Mouse (Mus musculus) right cerebral cortex, postnatal 25 days (tissue): ENCODE results near the gene BC028528.
"Not testable (repeated sequence)": the region's sequence is repeated elsewhere in the genome, so short reads cannot be mapped to it uniquely, and the experiment has no call there.

Experiments used
- DNase-seq: peaks from one replicate; pipeline ENCODE4 v3.0.0; 2022

Gene BC028528

GRCm38 (mm10) chr3:95871392-95871867 lies 20.4 kb downstream of the BC028528 start, which contains the start of gene Mrps21:
Gene Mrps21 (minus strand): TSS chr3:95871519.
- DNase-seq, result peak; percentile 89

GRCm38 (mm10) chr3:95870976-95871375 lies 20.8 kb downstream of the BC028528 start:
- no peak for DNase-seq

DNA sequence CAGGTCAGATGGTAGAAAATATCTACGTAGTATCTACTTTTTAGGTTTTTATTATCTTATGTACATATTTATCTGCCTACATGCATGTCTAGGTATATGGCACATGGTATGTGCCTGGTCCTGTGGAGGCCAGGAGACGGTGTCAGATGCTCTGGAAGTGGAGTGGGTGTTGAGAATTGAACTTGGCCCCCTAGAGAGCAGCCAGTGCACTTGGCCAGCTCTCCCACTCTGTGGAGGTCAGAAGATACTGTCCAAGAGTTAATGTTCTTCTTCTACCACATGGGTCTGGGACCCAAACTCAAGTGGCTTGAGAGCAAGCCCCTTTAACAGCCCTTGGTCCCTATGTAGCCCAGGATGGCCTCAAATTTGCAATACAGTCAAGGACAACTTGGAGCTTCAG lies 24.4 kb downstream of the BC028528 start:
- no peak for DNase-seq

GRCm38 (mm10) chr3:95866071-95866470 lies 25.7 kb downstream of the BC028528 start:
- no peak for DNase-seq

- no peak for DNase-seq
These were observed 26.2 kb downstream of the BC028528 start for GRCm38 (mm10) chr3:95865571-95865970.

DNA sequence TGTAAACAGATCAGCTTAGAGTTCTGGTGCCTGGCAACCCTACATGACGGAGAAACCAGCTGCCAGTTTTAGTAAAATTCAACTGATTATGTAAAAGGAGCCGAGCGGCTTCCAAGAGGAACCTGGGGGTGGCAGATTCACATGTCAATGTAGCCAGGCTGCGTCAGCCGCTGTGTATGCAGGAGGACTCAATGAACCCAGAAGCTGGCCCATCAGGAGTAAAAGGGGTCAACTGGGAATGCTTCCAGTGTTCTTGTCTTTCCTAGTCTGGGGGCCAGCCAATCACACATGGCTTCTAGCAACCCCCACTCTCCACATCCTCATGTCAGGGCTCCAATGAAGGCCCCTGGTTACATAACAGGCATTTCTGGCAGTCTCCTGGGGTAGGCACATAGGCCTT lies 26.8 kb downstream of the BC028528 start:
- DNase-seq, result peak; percentile 74

- no peak for DNase-seq
These were observed 28.2 kb downstream of the BC028528 start for GRCm38 (mm10) chr3:95863578-95863977.

- DNase-seq, result no peak
These were observed 30.0 kb downstream of the BC028528 start for GRCm38 (mm10) chr3:95861796-95862195.

DNA sequence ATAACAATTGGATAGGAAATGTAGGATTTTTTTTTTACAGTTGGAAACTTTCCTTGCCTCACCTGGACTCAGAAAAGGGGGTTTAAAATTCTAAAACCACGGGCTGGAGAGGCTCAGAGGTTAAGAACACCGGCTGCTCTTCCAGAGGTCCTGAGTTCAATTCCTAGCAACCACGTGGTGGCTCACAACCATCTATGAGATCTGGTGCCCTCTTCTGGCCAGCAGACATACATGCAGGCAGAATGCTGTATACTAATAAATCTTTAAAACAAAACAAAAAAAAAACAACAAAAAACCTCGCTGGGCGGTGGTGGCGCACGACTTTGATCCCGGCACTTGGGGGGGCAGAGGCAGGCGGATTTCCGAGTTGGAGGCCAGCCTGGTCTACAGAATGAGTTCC lies 30.6 kb downstream of the BC028528 start:
- no peak for DNase-seq

GRCm38 (mm10) chr3:95860323-95860722 lies 31.5 kb downstream of the BC028528 start:
- DNase-seq, result no peak

DNA sequence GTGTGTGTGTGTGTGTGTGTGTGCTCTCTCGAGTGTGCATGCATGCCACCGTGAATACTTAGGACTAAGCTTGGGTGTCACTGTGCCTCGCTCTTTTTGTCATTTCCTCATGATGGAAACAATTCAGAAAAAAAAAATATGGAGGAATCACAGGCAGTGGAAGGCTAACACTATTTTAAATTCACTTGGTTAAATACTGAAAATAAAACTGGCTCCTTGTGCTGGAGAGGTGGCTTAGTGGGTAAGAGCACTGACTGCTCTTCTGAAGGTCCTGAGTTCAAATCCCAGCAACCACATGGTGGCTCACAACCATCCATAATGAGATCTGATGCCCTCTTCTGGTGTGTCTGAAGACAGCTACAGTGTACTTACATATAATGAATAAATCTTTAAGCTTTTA lies 33.5 kb downstream of the BC028528 start:
- not testable (repeated sequence) for DNase-seq

DNA sequence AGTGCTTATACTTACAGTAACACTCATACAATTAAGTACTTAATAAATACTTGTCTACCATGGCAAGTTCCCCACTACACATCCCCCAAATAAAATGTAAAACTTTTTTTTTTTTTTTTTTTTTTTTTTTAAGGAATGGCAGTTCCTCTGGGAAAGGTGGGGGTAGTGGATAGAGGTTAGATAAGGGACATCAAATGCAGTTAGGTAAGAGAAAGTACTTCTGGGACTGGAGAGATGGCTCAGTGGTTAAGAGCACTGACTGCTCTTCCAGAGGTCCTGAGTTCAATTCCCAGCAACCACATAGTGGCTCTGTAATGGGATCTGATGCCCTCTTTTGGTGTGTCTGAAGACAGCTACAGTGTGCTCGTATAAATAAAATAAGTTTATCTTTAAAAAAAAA lies 34.8 kb downstream of the BC028528 start:
- DNase-seq, result not testable (repeated sequence)

GRCm38 (mm10) chr3:95856115-95856514 lies 35.7 kb downstream of the BC028528 start:
- DNase-seq, result no peak

GRCm38 (mm10) chr3:95855502-95856089 lies 36.2 kb downstream of the BC028528 start, which contains the start of gene Prpf3:
Gene Prpf3 (minus strand): TSS chr3:95855885.
- peak; percentile 95 for DNase-seq

- DNase-seq, result no peak
These were observed 40.5 kb downstream of the BC028528 start for GRCm38 (mm10) chr3:95851317-95851716.

GRCm38 (mm10) chr3:95850611-95851010 lies 41.2 kb downstream of the BC028528 start:
- DNase-seq, result no peak

DNA sequence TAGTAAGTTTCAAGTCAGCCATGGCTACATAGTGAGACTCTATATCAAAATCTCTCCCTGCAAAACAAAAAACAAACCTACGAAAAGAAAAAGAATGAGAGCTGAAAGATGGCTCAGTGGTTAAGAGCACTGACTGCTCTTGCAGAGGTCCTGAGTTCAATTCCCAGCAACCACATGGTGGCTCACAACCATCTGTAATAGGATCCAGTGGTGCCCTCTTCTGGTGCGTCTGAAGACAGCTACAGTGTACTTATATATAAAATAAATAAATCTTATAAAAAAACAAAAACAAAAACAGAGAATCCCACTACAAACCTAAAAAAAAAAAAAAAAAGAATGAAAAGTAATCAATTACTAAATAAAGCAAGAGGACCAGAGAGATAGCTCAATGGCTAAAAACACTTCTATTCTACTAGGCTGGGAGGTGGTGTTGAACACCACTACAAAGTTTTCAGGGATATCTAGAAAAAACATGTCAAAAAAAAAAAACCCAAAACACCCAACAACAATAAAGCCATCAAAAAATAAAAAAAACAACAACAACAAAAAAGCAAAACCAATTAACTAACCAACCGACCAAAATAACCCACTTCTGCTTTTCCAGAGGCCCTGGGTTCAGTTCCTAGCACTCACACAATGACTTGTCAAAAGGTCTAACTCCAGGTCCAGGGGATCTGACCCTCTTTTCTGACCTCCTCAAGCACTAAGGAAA lies 49.1 kb downstream of the BC028528 start:
- DNase-seq, result no peak

DNA sequence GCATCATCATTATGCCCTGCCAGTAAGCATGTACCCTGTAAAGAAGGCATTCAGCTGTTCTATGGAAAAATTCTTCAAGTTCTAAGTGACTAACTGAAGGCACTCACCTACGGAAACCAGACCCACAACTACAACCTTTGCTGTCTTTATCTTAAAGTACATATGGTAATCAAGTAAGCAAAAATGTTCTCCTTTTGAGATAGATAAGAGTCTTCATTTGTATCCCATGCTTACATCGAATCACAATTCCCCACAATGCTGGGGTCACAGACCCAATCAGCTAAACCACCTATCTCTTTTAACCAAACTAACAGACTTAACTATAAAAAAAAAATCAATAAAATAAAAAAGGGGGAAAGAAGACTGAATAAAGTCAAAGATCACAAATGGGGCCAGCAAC lies 52.6 kb downstream of the BC028528 start:
- no peak for DNase-seq
